Mouse (Mus musculus): ENCODE results near the gene Nkiras2. TPM values are rescaled to one million over a fixed set of nuclear protein-coding genes. Genes with fewer than 3 reads are reported as not detected.
"Not testable (repeated sequence)": the region's sequence is repeated elsewhere in the genome, so short reads cannot be mapped to it uniquely, and the experiment has no call there.

Nkiras2 gene
- total RNA-seq, 2 experiments from 2014 or later, result 23.9 to 25.4 TPM

DNA sequence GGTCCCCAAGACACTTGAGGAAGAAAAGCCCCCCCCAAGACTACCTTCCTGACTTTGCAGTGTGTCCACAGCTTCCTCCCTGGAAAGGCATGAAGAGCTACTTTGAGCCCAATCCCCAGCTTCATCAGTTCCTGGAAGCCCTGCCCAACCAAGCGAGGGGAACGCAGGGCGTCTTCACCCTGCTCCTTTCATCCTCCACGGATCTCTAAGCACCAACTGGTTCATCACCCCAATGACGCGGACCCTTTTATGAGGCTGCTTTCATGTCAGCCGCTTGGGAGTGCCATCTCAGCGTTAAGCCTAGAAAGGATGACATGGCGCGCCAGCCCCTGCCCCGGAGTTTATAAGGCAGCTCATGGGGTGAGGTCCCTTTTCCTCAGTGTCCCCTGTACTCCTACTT, 938 bp downstream of the Nkiras2 start, which contains the start of gene Dnajc7:
TSS of gene Dnajc7 (minus strand) at position 187 of the 400 bp plus-strand sequence.
- intact Hi-C loops (cut with DNase I), result loop anchor here (5.0 kb wide), 1 partner anchor 43 kb away; no protein-coding TSS in a partner anchor
- DNase-seq (ENCODE audit: low spot score in 2 of 2), result no peak

GRCm38 (mm10) chr11:100622714-100623113, 3.7 kb downstream of the Nkiras2 start:
- DNase-seq (ENCODE audit: low spot score in 2 of 2), result peak; percentile 96 to 97
- intact Hi-C loops (cut with DNase I), result no loop called here

DNA sequence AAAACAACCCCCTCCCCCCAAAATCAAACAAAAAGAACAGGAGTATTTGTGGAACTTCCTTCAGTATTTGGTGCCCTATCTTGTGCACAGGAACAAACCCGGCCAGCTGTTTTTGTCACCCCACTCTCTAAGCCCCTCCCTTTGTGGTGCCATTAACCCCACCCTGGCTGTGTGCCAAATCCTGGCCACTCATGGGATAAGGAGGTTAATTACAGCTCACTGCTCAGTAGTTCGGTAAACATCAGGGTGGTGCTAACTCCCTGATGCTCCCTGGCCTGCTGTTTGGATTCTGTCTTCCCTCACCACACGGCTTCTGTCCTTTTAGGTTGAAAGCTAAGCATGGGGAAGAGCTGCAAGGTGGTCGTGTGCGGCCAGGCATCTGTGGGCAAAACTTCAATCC, 4.8 kb downstream of the Nkiras2 start:
- no peak for DNase-seq (ENCODE audit: low spot score in 2 of 2)
- intact Hi-C loops (cut with DNase I), result no loop called here

DNA sequence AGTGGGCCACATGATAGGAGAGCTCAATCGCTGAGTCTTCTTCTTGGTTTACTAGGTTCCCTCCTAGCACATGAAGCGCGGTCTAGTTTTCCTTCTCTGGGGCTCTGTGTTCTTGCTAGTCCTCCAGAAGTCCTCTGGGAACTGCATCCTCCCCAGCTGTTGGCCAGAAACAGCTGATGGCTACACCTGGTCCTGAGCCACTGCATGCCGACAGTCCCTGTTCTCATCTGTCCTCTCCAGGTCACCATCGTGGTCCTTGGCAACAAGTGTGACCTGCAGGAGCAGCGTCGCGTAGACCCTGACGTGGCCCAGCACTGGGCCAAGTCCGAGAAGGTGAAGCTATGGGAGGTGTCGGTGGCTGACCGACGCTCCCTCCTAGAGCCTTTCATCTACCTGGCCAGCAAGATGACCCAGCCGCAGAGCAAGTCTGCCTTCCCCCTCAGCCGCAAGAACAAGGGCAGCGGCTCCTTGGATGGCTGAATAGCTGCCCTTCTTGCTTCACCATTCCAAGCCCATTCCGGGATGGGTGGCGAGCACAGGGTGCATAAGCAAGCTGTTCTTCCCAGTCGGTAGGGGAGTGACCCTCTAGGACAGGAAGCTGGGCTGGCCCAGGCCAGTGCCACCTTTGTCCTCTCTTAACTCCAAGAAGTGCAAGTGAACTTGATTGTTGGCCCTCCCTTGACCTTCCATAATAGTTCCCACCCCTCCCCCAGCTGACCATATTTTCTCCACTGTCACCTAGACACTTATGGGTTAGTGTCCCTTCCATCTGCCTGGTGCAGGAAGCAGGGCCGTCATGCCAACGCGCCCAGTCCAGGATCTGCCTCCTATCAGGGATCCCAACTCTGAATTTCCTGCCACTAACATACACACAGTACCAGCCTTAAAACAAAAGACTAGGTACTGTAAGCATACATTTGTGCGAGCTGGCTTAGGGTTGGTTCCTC, 7.0 kb downstream of the Nkiras2 start:
- intact Hi-C loops (cut with DNase I), result loop anchor here (2.0 kb wide), 1 partner anchor 69 kb away; no protein-coding TSS in a partner anchor
- DNase-seq (ENCODE audit: low spot score in 2 of 2), result no peak

GRCm38 (mm10) chr11:100626701-100627195, 7.7 kb downstream of the Nkiras2 start:
- intact Hi-C loops (cut with DNase I), result loop anchor here (2.0 kb wide), 1 partner anchor 68 kb away; no protein-coding TSS in a partner anchor
- DNase-seq (ENCODE audit: low spot score in 2 of 2), result peak; percentile 71 to 75

DNA sequence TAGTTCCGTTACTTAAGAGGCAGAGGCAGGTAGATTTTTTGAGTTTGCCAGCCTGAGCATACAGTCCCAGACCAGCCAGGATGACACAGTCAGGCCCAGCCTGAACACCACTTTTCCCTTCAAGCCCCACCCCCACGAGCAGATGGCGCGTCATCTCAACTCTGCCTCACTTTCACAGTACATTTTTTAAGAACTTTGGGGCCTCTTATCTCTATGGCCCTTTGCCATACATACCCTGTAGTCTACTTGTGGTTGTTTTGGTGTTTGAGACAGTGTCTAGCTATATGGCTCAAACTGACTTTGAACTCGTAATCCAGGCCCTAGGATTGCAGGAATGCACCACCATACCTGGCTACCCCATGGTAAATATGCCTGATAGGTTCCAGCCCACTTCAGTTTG, 9.0 kb downstream of the Nkiras2 start:
- intact Hi-C loops (cut with DNase I), result loop anchor here (2.0 kb wide), 1 partner anchor 75 kb away; no protein-coding TSS in a partner anchor

DNA sequence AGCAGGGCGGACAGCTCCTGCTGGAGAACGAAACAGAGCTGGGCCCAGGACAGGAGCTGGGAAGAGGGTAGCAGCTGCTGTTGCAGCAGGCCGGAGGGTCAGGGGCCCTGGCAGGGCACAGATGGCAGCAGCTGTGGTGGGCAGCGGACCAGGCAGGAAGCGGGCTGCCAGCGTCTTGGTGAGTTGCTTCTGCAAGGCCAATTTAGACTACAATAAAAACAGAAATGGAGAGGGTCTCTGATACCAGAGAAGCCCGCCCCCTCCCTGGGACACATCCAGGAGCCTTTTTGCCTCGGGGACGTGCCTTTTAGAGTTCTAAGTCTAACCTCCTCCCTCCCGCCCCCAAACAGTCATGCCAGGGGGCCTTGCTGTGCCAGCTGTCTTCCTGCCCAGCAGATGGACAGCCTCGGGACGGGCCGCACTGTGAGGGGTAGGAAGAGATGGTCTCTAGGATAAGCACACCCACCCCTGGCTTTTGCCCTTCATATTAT, 9.9 kb downstream of the Nkiras2 start:
- DNase-seq (ENCODE audit: low spot score in 2 of 2), result no peak
- intact Hi-C loops (cut with DNase I), result loop anchor here (2.0 kb wide), 1 partner anchor 74 kb away; no protein-coding TSS in a partner anchor

More for the DNA sequence above, 9.0 kb downstream of the Nkiras2 start:
- DNase-seq (ENCODE audit: low spot score in 2 of 2), result no peak

DNA sequence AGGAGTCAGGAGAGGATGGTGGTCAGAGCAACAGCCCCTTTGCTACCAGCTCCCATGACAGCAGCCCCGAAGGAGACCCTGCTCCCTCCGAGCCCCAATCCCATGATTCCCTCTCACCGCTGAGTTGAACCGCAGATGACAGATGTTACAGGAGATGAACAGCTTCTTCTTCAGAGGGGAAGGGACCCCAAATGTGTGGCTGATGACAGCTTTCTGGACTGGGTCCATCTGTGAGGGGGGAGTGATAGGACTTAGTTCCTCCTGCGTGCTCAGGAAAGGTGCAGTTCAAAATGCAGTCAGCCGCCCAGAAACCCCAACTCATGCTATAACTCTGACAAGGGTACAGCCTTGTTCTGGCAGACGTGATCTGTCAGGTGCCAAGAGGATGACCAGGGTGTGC, 15.5 kb downstream of the Nkiras2 start:
- intact Hi-C loops (cut with DNase I), result no loop called here

GRCm38 (mm10) chr11:100640159-100640906, 21.3 kb downstream of the Nkiras2 start:
- intact Hi-C loops (cut with DNase I), result no loop called here

More for the DNA sequence above, 15.5 kb downstream of the Nkiras2 start:
- DNase-seq (ENCODE audit: low spot score in 2 of 2), result no peak

GRCm38 (mm10) chr11:100643612-100644575, 24.9 kb downstream of the Nkiras2 start:
- DNase-seq (ENCODE audit: low spot score in 2 of 2), result peak; percentile 56 to 65
- intact Hi-C loops (cut with DNase I), result no loop called here

More at GRCm38 (mm10) chr11:100640159-100640906, 21.3 kb downstream of the Nkiras2 start:
- peak; percentile 37 to 62 for DNase-seq (ENCODE audit: low spot score in 2 of 2)

- DNase-seq (ENCODE audit: low spot score in 2 of 2), result peak in 1 of 2 experiments; percentile 26
- intact Hi-C loops (cut with DNase I), result no loop called here
Measured at GRCm38 (mm10) chr11:100646265-100646664, 27.2 kb downstream of the Nkiras2 start.

GRCm38 (mm10) chr11:100648405-100648804, 29.4 kb downstream of the Nkiras2 start:
- intact Hi-C loops (cut with DNase I), result no loop called here

DNA sequence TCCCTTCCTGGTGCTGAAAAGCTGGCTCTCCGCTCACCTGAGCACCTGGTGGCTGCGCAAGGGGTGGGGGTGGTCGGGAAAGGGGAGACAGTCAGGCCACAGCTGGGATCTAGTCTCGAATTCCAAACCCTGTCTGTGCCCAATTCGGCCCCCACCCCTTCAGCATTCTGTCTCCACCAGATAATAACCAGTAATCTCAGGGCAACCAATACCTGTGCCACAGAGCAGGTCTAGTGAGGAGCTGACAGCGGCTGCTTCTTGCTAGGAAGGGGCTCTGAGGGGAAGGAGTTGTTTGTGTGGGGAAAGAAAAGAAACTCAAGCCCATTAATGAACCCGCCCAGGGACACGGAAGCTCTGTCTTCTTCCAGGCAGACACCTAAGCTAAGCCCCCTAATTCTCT, 32.2 kb downstream of the Nkiras2 start:
- intact Hi-C loops (cut with DNase I), result no loop called here

More at GRCm38 (mm10) chr11:100648405-100648804, 29.4 kb downstream of the Nkiras2 start:
- DNase-seq (ENCODE audit: low spot score in 2 of 2), result no peak

GRCm38 (mm10) chr11:100651748-100652147, 32.7 kb downstream of the Nkiras2 start:
- no peak for DNase-seq (ENCODE audit: low spot score in 2 of 2)
- intact Hi-C loops (cut with DNase I), result no loop called here

More for the DNA sequence above, 32.2 kb downstream of the Nkiras2 start:
- DNase-seq (ENCODE audit: low spot score in 2 of 2), result no peak

- DNase-seq (ENCODE audit: low spot score in 2 of 2); intact Hi-C loops (cut with DNase I): not testable (repeated sequence)
Measured at GRCm38 (mm10) chr11:100655589-100655988, 36.5 kb downstream of the Nkiras2 start.

DNA sequence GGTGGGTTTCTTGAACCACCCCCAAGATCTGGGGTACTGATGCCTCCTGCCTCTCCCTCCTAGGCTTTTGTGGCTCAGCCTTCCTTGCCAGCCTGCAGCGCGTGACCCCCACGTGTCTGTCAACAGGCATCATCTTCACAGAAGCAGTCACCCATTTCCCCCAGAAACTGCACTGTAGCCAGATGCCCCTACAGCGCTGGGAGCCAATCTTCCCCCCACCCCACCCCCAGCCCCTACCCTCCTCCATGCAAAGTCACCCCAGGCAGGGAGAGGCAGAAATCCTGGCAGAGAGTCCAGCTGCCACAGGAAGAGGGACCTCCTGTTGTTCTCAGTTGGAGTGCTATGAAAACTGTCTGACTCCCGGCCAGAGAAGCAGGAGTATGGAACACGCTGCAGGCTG, 37.4 kb downstream of the Nkiras2 start:
- DNase-seq (ENCODE audit: low spot score in 2 of 2), result peak in 1 of 2 experiments; percentile 26
- intact Hi-C loops (cut with DNase I), result no loop called here

GRCm38 (mm10) chr11:100659806-100660205, 40.8 kb downstream of the Nkiras2 start:
- intact Hi-C loops (cut with DNase I), result no loop called here
- DNase-seq (ENCODE audit: low spot score in 2 of 2), result no peak

GRCm38 (mm10) chr11:100671049-100671448, 52.0 kb downstream of the Nkiras2 start:
- intact Hi-C loops (cut with DNase I), result no loop called here
- no peak for DNase-seq (ENCODE audit: low spot score in 2 of 2)

All from left cerebral cortex, postnatal 14 days (tissue).